Mouse (Mus musculus) kidney, adult 2 months (tissue): Measurements from ENCODE around the gene Slfn2.

Experiments
- CTCF ChIP-seq: fragments of 200-500 bp; conservative IDR thresholded peaks from 2 replicates; pipeline ENCODE4 v1.5.1; 2011; ENCODE audit warnings: low read depth, mild to moderate bottlenecking, control low read depth, low read length, moderate library complexity, mixed read lengths; ENCODE audit not compliant: insufficient read depth, insufficient read length
- POLR2A ChIP-seq: fragments of 200-500 bp; IDR thresholded peaks from one replicate; pipeline ENCODE4 v1.6.1; 2011; ENCODE audit warnings: low read depth, low read length, control low read depth

- TF ChIP-seq POLR2A (no peak), CTCF (no peak)
Measured at GRCm38 (mm10) chr11:83115138-83115537, 50.2 kb downstream of the Slfn2 start.
